Mouse (Mus musculus) small intestine, adult 2 months (tissue): Measurements from ENCODE around the gene Fkbp2. TPM values are rescaled to one million over a fixed set of nuclear protein-coding genes. Genes with fewer than 3 reads are reported as not detected.
A peak's percentile ranks its signal among the peaks of the same experiment; 100 is the strongest.

Experiments
- H3K27ac ChIP-seq: fragments of 200-500 bp; 2 replicates; pipeline ENCODE4 v1.5.1; 2012; ENCODE audit warnings: low read depth, low read length, control low read depth, inconsistent platforms; ENCODE audit not compliant: insufficient read depth
- H3K27me3 ChIP-seq: fragments of 200-500 bp; 2 replicates; pipeline ENCODE4 v1.6.1; 2012; ENCODE audit warnings: mild to moderate bottlenecking, moderate library complexity, low read length, inconsistent platforms; ENCODE audit not compliant: control insufficient read depth, insufficient read depth
- H3K36me3 ChIP-seq: fragments of 200-500 bp; 2 replicates; pipeline ENCODE4 v1.6.1; 2012; ENCODE audit warnings: mild to moderate bottlenecking, low read length, control low read depth, inconsistent platforms; ENCODE audit not compliant: control insufficient read depth, insufficient read depth
- H3K4me1 ChIP-seq: fragments of 200-500 bp; 2 replicates; pipeline ENCODE4 v1.6.1; 2012; ENCODE audit warnings: low read length, inconsistent platforms, mixed read lengths; ENCODE audit not compliant: control insufficient read depth, insufficient read depth, insufficient read length
- H3K4me3 ChIP-seq: fragments of 200-500 bp; 2 replicates; pipeline ENCODE4 v1.5.1; 2012; ENCODE audit warnings: low read depth, mild to moderate bottlenecking, control low read depth, inconsistent platforms, low read length, moderate library complexity
- CTCF ChIP-seq: fragments of 200-500 bp; IDR thresholded peaks from 2 replicates; pipeline ENCODE4 v1.5.1; 2012; ENCODE audit warnings: low read depth, mild to moderate bottlenecking, control low read depth, inconsistent platforms, low read length, moderate library complexity, mixed read lengths; ENCODE audit not compliant: insufficient replicate concordance, insufficient read length; ENCODE audit errors: extremely low read depth
- POLR2A ChIP-seq: fragments of 200-500 bp; IDR thresholded peaks from 2 replicates; pipeline ENCODE4 v1.6.1; 2012; ENCODE audit warnings: low read depth, mild to moderate bottlenecking, control low read depth, inconsistent platforms, low read length, moderate library complexity
- WGBS: fragments of 180-500 bp; shearing (Covaris S2); methylation state at CpG from one replicate; pipeline ENCODE4 v1.1.7; 2018; 5-methylcytosine and 5-hydroxymethylcytosine counted together
- polyA plus RNA-seq: library from polyadenylated mRNA; depleted of rRNA; stranded (reverse); fragments of >200 nt; gene quantifications from 2 replicates; pipeline ENCODE4 v1.2.3, GENCODE M21; 2012

Gene Fkbp2
- polyA plus RNA-seq, 1 experiment = 47.9 TPM

DNA sequence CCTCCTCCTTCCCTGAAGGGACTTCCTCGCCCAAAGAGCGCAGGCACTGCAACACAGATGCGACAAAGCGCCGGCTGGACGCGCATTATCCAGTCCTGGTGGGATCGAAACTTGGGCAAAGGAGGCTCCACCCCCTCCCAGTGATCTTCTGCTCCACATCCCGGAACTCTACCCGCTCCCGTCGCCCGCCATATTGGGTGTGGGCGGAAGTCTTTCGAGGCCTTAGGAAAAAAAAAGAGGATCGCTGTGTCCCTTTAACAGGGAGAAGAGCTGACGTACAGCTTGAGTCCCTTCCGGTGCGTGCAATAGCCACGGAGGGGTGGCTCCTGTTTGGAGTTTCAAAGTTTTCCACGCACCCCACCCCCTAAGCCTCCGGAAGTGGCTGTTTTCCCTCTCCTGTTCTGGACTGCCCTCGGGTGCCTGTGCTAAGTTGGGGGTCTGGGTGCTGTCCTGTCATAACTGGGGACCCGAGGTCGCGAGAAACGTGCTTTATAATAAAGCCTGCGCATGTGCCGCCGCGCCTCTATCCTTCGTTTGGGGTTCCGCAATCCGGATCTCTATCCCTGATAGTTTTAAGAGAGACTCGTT lies 28.8 kb downstream of the Fkbp2 start:
- H3K27ac ChIP-seq = peak overlapping the region; percentile 94
- peaks cover 50% of the 10 kb centered on the region for H3K4me1 ChIP-seq
- H3K36me3 ChIP-seq = peaks cover 41% of the 10 kb centered on the region
- peak; percentile 17; the same call in 1 of the 2 replicates for TF ChIP-seq CTCF
- TF ChIP-seq POLR2A = no peak; the same call in none of the 2 replicates
- 1% methylated on average over 35 of the region's 35 CpGs for WGBS
- H3K4me3 ChIP-seq = peak overlapping the region; percentile 70
- no peaks in the 10 kb centered on the region for H3K27me3 ChIP-seq

- TF ChIP-seq POLR2A = peak; percentile 34; the same call in 1 of the 2 replicates
- TF ChIP-seq CTCF = no peak
- peaks cover 47% of the 10 kb centered on the region for H3K4me1 ChIP-seq
- no peaks in the 10 kb centered on the region for H3K27me3 ChIP-seq
- H3K27ac ChIP-seq = peak overlapping the region; percentile 94
- 1% methylated on average over 28 of the region's 28 CpGs for WGBS
- peak overlapping the region; percentile 70 for H3K4me3 ChIP-seq
- peaks cover 33% of the 10 kb centered on the region for H3K36me3 ChIP-seq
Observed at GRCm38 (mm10) chr19:6950613-6951153, 29.6 kb downstream of the Fkbp2 start.

DNA sequence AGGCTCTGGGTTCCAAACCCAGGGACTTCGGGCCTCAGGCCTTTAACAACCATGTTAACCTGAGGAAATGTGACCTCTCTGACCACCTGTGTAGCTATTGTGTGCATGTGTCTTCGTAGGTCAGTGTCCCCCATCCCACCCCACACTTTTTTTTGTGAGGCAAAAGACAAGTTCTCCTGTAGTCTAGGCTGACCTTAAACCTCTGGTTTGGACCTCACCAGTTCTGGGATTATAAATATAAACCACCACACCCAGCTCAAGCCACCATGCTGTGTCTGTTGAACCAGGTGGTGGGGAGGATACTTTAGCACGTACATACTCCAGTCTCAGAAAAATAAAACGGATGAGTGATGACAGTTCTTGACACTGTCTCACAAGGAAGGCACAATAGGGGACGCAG lies 30.4 kb downstream of the Fkbp2 start:
- 46% methylated on average over 5 of the region's 5 CpGs for WGBS
- peak overlapping the region; percentile 40 for H3K4me3 ChIP-seq
- H3K4me1 ChIP-seq = peaks cover 41% of the 10 kb centered on the region
- no peaks in the 10 kb centered on the region for H3K27me3 ChIP-seq
- peak overlapping the region; percentile 94 for H3K27ac ChIP-seq
- TF ChIP-seq CTCF (no peak), POLR2A (no peak)
- peaks cover 26% of the 10 kb centered on the region for H3K36me3 ChIP-seq

- Histone ChIP-seq H3K27ac (peak overlapping the region; percentile 94), H3K27me3 (no peaks in the 10 kb centered on the region), H3K36me3 (peaks cover 22% of the 10 kb centered on the region), H3K4me1 (peaks cover 41% of the 10 kb centered on the region), H3K4me3 (peak overlapping the region; percentile 40)
- no peak for TF ChIP-seq POLR2A
- no peak for TF ChIP-seq CTCF
- 43% methylated on average over 5 of the region's 5 CpGs for WGBS
Observed at GRCm38 (mm10) chr19:6949532-6949931, 30.8 kb downstream of the Fkbp2 start.

DNA sequence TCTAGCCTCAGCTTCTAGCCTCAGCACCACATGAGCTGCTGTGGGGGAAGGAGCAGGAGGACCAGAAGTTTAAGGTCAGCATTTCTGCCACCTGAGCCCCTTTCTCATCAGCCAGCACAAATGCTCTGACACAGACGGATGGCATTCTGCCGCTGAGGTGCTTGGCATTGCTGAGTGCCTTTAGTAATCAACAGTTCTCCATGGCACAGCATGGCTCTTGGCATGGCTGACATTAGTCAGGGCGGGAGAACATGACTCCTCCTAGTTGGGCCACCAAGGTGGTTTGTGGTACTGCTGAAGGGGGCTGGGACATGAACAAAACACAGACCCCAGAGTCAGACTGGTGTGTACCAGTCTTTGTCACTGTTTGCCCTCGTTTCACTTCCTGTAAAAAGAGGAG lies 32.1 kb downstream of the Fkbp2 start:
- WGBS = 86% methylated on average over 4 of the region's 4 CpGs
- no peak for TF ChIP-seq POLR2A
- no peak for TF ChIP-seq CTCF

GRCm38 (mm10) chr19:6947742-6948141 lies 32.6 kb downstream of the Fkbp2 start:
- H3K27me3 ChIP-seq = no peaks in the 10 kb centered on the region
- peaks cover 32% of the 10 kb centered on the region for H3K4me1 ChIP-seq
- H3K27ac ChIP-seq = no peak overlapping the region
- TF ChIP-seq CTCF (no peak), POLR2A (no peak)
- H3K4me3 ChIP-seq = no peak overlapping the region
- 58% methylated on average over 4 of the region's 4 CpGs for WGBS
- peaks cover 4% of the 10 kb centered on the region for H3K36me3 ChIP-seq

More for the DNA sequence above, 32.1 kb downstream of the Fkbp2 start:
- Histone ChIP-seq H3K4me3 (no peak overlapping the region), H3K27ac (0 out of 2 replicates have a peak overlapping the region, but pooled peaks have one; percentile 53), H3K4me1 (peaks cover 33% of the 10 kb centered on the region), H3K36me3 (peaks cover 8% of the 10 kb centered on the region), H3K27me3 (no peaks in the 10 kb centered on the region)

DNA sequence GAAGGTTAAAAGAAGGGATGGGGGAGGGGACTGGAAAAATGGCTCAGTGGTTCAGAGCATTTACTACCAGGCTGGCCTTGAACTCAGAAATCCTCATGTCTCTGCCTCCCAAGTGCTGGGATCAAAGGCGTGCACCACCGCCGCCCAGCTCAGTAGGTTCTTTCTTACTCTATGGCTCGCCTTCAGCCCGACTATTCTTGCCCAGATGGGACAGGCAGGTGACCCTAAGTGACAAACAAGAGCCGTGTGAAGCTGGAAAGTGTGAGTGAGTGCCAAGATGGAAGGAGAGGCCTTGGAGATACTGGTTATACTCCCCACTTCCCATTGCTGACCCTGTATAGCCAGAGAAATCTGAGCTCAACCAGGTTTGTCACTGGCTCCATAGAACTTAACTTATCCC lies 36.6 kb downstream of the Fkbp2 start:
- Histone ChIP-seq H3K36me3 (no peaks in the 10 kb centered on the region), H3K27ac (no peak overlapping the region), H3K4me1 (peaks cover 20% of the 10 kb centered on the region), H3K4me3 (no peak overlapping the region), H3K27me3 (no peaks in the 10 kb centered on the region)
- no peak for TF ChIP-seq CTCF
- no peak for TF ChIP-seq POLR2A
- 87% methylated on average over 6 of the region's 6 CpGs for WGBS
